Mouse (Mus musculus) v-Abl transformed pro-B cells (cell line): ENCODE measurements around the gene Arl3.

Experiments used
- in situ Hi-C, 2 experiments: fragments of 400-800 bp; cut with MboI; formaldehyde crosslinking; loops; one replicate each; pipeline ENCODE4 v1.15.1; 2025; ENCODE audit not compliant: unreplicated experiment in 2 of 2

Gene Arl3

DNA sequence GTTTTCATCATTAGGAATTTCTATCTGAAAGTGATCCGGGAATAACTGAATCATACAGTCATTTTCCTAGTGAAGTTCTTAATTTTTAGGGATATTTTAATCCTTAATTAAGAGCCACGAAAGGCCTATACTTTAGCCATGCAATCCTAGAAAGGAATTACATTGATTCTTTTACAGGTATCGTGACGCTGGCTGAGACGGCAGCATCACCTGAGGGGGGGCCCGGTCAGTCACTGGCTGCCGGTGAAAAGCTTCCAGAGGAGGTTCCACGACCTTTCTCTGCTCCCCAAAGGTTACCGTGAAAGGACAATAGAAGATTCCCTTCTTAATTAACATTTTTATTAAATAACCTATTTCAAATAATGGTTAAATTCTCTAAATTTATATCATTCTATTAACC, 35.6 kb downstream of the Arl3 start:
- in situ Hi-C loops = no loop called here

DNA sequence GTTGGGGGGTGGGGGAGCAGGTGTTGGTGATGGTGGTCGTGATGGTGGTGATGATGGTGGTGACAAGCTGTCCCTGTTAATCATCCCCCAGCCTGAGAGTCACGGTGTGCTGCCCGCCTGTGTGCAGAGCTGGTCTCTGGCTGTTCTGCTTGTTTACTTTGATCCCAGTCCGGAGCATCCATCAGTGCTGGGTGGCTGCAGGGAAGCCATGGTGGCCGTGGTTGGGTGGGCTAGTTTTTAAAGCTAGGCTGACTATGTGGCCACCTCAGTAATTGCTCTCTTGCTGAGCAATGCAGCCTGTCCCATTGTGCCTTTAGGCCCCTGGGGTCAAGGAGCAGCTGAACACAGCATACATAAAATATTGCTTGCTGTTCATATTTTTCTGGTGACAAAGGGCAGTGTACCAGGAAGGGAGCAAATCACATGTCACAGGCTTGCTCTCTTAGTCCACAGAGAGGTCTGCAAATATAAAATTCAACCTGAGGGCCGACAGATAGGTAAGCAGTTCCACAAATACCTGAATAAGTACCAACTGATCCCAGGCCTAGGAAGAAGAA, 38.4 kb downstream of the Arl3 start:
- in situ Hi-C loops = no loop called here

DNA sequence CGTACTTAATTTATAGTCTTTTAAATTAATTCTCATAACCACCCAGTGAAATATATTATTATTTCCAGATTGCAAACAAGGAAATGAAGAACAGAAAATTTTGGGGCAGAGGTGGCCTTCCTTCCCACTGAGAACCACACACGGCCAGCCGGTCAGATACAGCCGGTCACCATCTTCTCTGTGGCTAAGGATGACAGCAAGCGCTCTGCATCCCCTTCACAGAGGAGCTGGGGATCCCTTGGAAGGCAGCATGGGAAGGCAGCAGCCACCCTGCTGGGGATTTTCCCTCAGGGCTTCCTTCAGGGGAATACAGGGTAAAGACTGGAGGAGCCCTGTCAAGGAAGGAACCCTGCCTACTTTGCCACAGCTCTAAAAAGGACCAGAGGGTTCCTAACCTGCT, 39.5 kb downstream of the Arl3 start:
- in situ Hi-C loops = no loop called here

DNA sequence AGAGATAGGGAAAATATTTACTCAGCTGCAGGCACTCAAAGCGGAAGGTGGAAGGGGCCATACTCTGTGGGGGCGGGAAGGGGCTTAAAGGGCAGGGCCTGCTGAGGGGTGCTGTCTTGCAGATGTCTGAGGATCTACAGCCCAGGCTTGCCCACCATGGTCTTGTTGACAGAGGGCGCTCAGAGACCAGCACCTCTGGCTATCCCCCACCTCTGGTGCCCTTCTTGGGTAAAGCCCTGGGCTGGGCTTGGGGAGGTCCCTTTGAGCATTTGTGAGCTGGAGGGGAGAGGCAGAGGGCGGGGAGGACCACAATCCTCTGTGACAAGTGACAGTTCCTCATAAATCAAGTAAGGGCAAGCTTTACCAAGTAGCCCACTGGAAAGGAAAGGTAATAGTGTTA, 39.9 kb downstream of the Arl3 start:
- in situ Hi-C loops = no loop called here

DNA sequence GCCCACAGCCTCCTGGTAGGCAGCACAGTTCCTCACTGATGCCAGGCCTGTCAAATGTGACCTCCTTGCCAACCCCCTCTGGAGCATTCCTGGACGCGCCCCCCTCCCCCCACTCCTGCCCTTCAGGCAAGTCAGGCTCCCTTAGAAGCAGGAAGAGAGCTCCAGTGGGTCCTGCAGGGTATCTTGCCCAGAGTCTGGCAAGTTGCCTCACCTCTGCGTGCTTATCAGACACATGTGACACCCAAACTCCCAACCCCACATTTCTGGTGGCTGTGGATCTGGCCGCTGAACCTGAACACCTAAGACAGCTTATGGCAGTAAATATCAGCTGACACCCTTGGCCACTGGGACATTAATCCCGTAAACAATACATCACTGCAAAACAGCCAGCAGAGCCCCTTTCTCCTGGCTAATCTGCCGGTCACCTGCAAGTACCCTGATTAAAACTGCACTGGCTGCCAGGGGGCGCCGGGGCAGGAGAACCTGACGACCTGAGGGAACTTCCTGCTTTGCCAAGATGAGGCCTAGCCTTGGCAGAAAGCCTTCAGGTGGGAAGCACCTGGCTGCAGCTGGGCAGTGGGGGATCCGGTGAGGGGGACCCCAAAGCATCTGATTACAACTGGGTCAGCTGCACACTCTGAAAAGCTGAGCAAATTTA, 40.8 kb downstream of the Arl3 start:
- in situ Hi-C loops = no loop called here

DNA sequence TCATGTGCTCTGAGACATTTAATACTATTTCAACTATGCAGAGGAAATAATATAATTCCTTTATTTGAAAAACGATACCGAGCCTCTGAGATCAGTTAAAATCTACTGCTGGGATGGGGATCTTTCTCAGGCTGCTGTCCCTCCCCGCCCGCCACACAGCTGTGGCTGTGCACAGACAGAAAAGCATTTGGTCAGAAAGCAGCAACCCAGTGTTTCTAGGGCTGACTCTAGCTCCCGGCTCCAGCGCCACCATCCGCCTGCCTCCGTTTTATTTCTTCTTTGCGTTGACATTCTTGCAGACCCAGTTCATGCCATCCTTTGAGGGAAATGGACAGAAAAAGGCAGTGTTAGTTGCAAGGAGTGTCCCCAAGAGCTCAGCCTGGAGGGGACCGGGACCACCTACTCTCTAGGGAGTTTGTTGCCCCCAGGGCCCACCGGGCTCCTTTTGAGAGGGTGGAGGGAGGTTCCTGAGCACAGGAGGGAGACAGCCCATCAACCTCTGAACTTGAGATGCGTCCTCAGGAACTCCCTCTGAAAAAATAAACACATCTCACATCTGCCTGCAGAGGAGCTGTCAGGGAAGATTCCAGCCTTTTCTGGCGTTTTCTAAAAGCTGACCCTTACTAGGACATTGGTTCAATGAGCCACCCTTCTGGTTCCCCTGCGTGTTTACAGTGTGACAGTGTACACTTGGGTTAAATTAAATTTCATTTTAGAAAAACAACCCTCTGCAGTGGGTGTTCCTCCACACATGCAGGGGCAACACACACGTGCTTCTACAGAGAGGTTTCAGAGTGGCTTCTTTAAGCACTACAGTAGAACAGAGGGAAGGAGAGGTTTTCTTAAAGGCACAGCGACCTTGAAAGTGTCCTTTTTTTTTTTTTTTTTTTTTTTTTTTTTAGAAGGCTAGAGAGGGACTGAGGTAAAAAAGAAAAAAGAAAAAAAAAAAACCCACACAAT, 41.6 kb downstream of the Arl3 start:
- in situ Hi-C loops = no loop called here

DNA sequence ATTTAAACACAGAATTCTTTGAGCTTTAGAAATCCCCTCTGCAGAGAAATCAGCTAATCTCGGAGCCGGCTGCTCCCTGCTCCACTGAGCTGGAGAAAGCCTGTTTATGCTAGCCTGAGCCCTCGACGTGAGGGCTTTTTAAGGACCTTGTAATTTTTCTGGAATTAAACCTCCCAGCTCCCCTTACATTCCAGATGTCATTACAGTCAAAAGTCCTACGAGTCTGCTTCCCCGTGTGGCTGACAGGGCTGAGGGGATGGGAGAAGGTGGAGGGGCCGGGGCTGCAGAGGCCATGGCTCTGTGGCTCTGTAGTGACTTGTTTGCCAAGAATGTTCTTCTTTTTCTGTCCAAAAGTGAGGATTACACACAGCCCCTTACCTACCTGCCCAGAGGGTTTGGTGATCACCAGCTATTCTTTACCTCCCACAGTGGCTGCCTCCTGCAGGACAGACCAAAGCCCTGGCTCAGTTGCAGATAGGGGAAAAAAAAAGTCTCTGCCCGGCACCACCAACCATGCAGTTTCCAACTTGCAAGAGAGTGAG, 42.5 kb downstream of the Arl3 start:
- in situ Hi-C loops = no loop called here

DNA sequence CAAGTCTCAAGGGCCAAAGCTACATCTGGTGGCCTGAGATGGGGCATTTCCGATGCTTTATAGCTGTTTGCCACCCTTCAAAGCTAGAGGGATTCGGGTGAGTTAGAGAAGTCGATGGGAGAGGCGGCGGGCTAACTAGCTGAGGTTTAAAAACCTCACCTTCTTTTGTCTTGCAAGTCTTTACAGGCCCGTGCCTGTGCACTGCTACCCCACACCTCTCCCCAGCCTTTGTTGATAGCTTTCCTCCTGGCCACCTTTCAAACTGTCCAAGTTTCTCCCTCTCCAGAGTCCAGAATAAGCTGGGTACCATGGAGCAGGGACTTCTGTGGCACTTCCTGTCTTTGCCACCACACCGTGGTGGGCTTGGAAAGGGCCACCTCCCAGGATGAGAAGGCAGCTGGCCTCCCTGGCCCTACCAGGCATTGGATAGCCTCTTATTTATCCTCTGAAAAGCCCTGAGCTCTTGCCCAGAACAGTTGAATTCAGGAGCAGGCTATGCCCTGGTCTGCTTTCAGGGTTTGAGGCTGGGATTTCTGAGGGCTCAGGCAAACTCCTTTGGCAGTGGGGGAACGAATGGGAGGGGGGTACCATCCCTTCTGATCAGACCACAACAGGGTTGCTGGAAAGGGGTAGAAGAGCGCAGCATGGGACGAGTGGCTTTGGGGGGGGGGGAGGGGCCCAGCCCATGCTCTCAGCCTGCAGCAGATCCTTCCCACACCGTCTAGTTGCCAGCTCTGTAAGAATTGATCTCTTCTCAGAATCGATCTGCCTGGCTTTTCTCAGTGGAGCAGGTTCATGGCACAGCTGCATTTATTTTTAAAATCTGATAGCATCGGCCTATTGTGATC, 43.2 kb downstream of the Arl3 start:
- in situ Hi-C loops = no loop called here

DNA sequence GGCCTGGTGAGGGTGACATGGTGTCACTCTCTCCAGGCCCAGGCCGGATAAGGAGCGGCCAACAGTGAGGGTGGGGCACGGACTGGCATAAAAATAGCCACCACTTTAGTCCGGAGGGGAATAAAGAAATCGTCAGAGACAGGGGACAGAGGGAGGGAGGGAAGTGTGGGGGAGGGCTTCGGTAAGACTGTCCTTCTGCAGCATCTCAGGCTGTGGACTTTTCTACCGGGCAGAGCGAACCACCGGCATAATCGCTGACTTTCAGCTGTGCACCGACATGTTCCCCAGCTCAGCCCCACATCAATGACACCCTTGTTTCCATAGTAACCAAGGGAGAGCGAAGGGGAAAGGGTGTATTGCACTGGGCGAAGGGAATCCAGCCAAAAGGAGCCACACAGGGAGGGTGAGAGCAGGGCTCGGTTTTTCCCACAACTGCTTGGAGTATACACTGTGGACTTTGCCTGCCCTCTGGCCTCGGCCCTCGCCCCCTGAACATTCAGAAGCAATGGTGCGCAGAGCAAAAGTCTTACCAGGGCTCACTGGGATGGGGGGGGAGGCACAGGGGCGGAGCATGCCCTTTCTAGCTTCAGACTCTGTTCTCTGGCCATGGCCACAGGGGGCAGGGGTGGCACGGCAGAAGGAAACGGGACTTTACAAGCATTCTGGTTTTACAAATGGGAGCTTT, 44.3 kb downstream of the Arl3 start:
- in situ Hi-C loops = no loop called here

DNA sequence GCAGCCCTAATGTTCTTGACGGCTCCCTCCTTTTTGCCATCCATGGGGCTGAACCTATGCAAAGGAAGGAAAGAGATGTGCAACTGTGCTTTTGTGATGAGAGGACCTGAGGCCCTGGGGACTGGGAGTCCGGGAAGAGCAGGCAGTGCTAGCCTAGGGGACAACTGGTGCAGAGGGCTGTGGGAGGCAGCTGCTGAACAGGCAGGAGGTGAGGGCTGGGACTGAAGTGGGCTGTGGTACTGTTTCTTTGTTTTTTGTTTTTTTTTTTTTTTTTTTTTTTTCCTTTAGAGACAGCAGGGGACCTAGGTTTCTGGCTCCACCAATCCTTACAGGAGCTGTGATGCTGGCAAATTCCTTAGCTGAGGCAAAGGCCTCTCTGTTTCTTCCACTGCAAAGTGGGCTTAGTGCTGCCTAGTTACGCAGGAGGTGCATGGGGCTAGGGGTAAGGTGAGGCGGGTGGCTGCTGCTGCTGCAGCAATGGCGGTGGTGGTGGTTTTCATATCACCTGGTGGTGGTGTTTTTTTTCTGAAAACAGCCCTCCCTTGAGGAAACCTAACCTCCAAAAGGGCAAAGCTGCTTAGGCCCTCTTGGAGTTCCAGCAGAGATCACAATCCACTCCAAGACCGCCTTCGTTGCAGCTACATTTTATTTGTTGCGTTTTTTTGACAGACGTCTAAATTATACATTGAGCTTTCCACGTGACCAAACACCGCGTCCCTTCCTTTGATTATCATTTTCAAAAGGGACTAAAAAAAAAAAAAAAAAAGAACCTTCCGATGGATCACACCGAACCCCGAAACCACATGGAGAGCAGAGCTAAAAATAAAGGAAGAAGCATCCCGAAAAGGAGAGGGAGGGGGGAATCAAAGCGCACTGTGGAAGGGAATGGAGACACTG, 45.1 kb downstream of the Arl3 start:
- in situ Hi-C loops = no loop called here

DNA sequence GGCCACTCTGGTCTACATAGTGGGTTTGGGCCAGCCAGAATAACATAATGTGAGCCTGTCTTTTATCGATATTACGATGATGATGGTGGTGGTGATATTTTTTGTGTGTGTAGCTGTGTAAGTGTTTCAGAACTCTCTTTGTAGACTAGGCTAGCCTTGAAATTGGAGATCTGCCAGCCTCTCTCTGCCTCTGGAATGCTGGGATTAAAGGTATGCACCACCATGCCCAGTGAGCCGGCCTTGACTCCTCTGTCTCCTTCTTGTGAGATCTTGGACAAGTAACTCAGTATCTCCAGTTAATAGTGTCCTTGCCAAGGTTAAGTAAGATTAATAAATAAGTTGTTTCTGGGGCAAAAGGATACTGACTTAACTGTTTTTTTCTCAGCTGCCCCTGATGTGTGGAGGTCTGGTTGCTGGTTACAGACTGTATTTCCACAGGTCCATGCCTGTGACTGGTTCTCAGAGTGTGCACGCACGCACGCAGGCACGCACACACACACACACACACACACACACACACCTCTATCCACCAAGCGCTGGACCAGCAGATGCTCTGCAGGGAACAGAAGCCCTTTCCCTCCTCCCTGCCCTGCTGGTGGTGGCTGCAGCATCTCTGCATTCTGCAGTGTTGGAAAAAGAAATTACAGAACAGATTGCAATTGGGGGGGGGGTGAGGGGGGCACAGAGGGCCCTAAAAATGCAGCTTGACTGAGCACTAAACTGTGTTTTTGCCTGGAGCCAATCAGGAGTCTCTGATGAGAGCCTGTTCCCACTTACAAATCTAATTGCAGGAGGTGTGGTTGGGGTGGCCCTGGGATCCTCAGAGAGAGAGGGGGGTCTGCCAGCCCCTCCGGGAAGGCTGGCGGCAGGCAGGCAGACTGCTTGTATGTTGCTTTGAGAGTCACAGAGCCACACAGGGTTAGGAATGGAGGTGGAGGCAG, 47.0 kb downstream of the Arl3 start:
- in situ Hi-C loops = no loop called here

DNA sequence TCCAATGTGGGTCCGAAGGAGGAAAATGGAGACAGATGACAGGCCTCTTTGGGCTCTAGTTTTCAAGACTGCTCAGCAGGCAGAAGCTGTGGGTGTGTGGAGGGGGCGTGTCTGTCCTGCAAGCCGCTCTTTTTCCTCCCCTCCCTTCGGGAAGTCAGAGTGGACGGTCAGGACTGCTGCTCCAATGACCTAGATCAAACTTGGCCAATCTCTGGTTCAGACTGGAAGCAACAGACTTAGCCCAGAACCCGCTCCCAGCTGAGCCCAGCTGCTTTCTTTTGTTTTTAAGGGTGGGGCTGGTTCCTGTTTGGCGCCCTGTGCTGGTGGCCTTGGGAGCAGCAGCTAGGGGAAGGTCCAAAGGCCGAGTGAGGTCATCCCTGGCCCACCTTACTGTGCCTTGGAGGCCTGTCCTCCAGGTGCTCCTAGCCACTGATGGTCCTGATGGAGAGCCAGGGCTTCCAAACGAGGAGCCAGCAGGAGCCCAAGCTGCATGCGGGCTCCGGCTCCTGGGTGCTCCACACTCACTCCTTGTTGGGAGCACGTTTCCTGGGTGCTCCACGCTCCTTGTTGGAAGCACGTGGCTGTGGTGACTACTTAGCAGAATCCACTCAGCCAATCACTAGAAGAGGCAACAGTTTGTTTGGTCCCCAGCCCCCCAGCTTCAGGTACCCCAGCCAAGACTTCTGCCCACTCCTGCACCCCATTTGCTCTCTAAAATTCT, 48.2 kb downstream of the Arl3 start:
- in situ Hi-C loops = loop anchor here in 1 of 2 experiments (25.0 kb wide), 1 partner anchor 987 kb away; no protein-coding TSS in a partner anchor

DNA sequence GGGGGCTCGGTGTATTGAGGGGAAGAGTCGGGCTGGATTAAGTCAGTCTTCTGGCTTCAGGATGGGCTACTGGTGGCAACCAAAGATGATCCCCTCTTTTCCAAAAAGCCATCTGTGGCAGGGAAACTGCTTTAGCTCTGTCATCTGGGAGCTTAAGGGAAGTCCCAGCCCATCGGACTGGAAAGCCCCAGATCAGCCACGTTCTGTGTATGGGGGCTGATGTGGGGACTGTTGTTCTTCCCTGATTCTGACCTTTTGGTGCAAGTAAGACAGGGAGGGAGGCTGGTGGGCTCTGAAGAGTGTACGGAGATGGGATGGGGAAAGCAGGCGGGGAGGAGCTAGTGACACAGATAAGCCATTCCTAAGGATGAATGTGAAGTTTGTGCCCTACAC, 48.9 kb downstream of the Arl3 start:
- in situ Hi-C loops = loop anchor here in 1 of 2 experiments (25.0 kb wide), 1 partner anchor 987 kb away; no protein-coding TSS in a partner anchor

DNA sequence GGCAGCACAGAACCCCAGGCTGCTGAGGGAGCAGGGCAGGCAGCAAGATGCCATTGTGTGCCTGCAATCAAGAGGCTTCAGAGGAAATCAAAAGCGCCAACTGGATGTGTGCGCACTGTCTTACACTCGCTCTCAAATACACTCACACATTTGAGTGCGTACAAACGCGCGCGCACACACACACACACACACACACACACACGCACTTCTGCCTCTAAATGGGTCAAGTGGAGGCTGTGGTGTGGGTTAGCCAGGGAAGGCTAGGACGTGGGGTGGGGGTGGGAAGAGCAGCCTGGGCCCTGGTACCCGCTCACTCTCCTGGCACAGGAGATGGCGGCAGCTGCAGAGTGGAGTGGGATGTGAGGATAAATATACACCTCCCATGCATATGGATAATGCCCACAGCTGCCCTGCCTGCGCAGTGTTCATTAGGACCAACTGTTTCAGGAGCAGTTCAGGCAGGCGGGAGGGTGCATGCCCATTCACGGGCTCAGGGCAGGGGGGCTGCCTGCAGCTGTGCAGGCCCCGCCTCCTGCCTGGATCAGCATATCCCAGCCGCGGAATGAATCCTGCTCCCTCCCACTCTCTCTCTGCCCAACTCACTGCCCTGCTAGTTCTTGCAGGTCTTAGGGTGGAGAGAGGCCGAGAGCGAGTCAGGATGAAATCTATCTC, 49.4 kb downstream of the Arl3 start:
- in situ Hi-C loops = loop anchor here in 1 of 2 experiments (25.0 kb wide), 1 partner anchor 986 kb away; no protein-coding TSS in a partner anchor

DNA sequence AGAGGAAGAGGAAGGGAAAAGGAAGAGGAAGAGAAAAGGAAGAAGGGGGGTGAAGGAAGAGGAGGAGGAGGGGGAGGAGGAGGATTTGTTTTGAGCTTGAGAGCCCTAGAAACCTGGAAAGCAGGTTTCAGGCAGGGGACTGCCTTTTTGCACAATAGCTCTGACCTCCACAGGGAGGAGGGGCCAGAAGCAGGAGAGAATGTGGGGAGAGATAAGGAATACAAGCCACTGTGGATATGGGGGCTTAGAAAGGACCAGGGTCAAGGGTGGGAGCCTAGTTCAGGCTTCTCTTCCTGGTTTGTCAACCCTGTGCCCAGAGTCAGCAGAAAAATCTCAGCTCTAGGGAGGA, 49.9 kb downstream of the Arl3 start:
- in situ Hi-C loops = loop anchor here in 1 of 2 experiments (25.0 kb wide), 1 partner anchor 986 kb away; no protein-coding TSS in a partner anchor

DNA sequence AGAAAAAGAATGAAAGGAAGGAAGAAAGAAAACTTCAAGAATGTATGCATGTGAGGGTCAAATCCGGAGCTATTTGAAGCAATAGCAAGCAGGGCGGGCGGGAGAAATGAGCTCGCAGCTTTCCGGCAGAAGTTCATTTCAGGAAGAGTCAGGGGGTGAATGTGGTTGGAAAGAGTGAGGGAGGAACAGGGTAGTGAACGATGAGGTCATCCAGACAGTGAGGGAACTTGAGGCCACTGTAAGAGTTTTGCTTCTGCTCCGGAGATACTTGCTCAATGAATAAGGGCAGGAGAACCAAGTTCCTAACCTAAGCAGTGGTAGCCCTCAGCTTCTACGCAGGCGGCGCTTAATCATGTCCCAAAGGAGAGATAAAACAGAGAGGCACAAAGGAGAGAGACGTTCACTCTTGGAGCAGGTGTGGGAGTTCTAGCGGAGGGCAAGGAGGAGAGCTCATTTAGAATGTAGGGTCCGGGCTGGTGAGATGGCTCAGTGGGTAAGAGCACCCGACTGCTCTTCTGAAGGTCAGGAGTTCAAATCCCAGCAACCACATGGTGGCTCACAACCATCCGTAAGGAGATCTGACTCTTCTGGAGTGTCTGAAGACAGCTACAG, 50.5 kb downstream of the Arl3 start:
- in situ Hi-C loops = loop anchor here in 1 of 2 experiments (25.0 kb wide), 1 partner anchor 985 kb away; no protein-coding TSS in a partner anchor
